ENCODE assay signal across 8 mouse cellular contexts in the genomic region with DNA sequence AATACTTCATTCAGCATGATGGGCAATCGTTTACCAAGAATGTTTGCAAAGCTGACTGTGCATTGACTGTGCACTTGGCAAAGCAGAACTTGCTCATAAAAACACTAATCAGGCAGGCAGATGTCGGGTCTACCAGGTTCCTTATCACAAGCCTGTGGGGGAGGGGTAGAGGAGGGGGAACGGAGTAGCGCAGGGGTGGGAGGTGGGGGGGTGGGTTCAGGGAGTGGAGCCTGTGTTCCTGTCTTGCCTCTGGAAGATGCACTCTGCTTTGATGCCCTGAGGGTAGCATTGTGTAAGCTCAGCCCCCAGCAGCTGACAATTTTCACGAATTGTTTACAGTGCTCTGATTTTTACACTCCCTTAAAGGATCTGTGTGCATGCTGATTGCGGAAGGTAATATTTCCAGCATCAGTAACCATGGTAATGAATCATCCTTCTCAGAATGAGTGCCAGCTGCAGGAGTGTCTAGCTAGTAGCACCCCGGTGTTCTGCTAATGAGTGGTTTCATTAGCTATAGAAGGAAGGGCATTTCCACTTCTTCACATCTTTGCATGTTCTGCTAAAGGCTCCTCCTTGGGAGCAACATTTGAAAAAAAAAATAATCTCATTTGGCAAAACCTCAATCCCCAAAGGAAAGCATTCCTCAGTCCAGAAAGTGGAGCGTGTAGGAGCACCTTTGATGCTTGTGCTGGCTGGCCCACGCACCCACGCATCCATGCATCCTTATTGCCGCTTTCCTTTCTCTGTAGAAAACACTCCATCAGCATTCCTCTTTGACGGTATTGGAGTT. TPM values are rescaled to one million over a fixed set of nuclear protein-coding genes. Genes with fewer than 3 reads are reported as not detected.
DNase-seq lines count a peak whose midpoint lies in the region; ATAC-seq lines count a peak whose summit lies in the region.

No protein-coding gene starts in this region.

- H3K9ac ChIP-seq in embryonic facial prominence, embryonic 14.5 days (ENCODE audit: low read depth, low read length), result no peak overlapping the region
- no peak overlapping the region for H3K9ac ChIP-seq in stomach, embryonic 14.5 days (replicated peaks; ENCODE audit: low read depth, low read length)

- H3K27me3 ChIP-seq in embryonic facial prominence, embryonic 14.5 days (replicated peaks; ENCODE audit: control insufficient read depth, insufficient read depth, low read length), result no peaks in the 10 kb centered on the region
- H3K27me3 ChIP-seq in stomach, embryonic 14.5 days (ENCODE audit: control insufficient read depth, insufficient read depth, low read length), result no peaks in the 10 kb centered on the region

- no peaks in the 10 kb centered on the region for H3K9me3 ChIP-seq in embryonic facial prominence, embryonic 14.5 days (ENCODE audit: control insufficient read depth, low read length)
- no peaks in the 10 kb centered on the region for H3K9me3 ChIP-seq in stomach, embryonic 14.5 days (ENCODE audit: control insufficient read depth, low read depth, low read length)

- peak; percentile 65 to 66 for DNase-seq in right cerebral cortex, adult 2 months (ENCODE audit: low spot score in 2 of 2)
- no peak for DNase-seq in right cerebral cortex, postnatal 14 days
- DNase-seq in embryonic facial prominence, embryonic 14.5 days (ENCODE audit: low spot score), result peak; percentile 61
- peak; percentile 54 to 55 for DNase-seq in left cerebral cortex, postnatal 36 days (ENCODE audit: low spot score in 2 of 2)
- no peak for DNase-seq in kidney, postnatal 36 days
- DNase-seq in spleen, adult 12 weeks (ENCODE audit: low spot score), result no peak

- no peaks in the 10 kb centered on the region for H3K36me3 ChIP-seq in embryonic facial prominence, embryonic 14.5 days (ENCODE audit: control insufficient read depth, insufficient read depth, low read length)
- no peaks in the 10 kb centered on the region for H3K36me3 ChIP-seq in stomach, embryonic 14.5 days (ENCODE audit: control insufficient read depth, insufficient read depth, low read length)

- no peak overlapping the region for H3K4me3 ChIP-seq in embryonic facial prominence, embryonic 14.5 days (ENCODE audit: low read depth, low read length)
- H3K4me3 ChIP-seq in stomach, embryonic 14.5 days (ENCODE audit: low read depth, low read length), result no peak overlapping the region

- ATAC-seq in embryonic facial prominence, embryonic 14.5 days (ENCODE audit: low read depth), result peak; percentile 73; the same call in 1 of the 2 replicates
- ATAC-seq in stomach, embryonic 14.5 days (ENCODE audit: insufficient number of reproducible peaks, insufficient read depth, low FRiP score, low read depth), result peak; percentile 29; the same call in 1 of the 2 replicates
- no peak for ATAC-seq in megakaryocyte-erythroid progenitor cell, adult 5-6 weeks (replicated peaks; ENCODE audit: low FRiP score, low TSS enrichment, poor library complexity, severe bottlenecking)

- peaks cover 24% of the 10 kb centered on the region for H3K4me1 ChIP-seq in embryonic facial prominence, embryonic 14.5 days (ENCODE audit: control insufficient read depth, insufficient read depth, low read length)
- H3K4me1 ChIP-seq in stomach, embryonic 14.5 days (ENCODE audit: control insufficient read depth, insufficient read depth, low read length), result peaks cover 14% of the 10 kb centered on the region

- peak overlapping the region; percentile 16 for H3K4me2 ChIP-seq in embryonic facial prominence, embryonic 14.5 days (ENCODE audit: low read depth, low read length)
- H3K4me2 ChIP-seq in stomach, embryonic 14.5 days (replicated peaks; ENCODE audit: low read depth, low read length), result 0 out of 2 replicates have a peak overlapping the region, but pooled peaks have one; percentile 0

- intact Hi-C loops in left cerebral cortex, postnatal 36 days (cut with DNase I), result no loop called here

- H3K27ac ChIP-seq in embryonic facial prominence, embryonic 14.5 days (replicated peaks; ENCODE audit: low read depth, low read length), result no peak overlapping the region
- H3K27ac ChIP-seq in stomach, embryonic 14.5 days (ENCODE audit: low read length), result no peak overlapping the region

- 15% methylated on average over 12 of the region's 12 CpGs for WGBS in embryonic facial prominence, embryonic 14.5 days
- 19% methylated on average over 12 of the region's 12 CpGs for WGBS in stomach, embryonic 14.5 days

RNA-seq across cellular contexts. Expression of gene Amer2, which starts 36.8 kb away (rescaled TPM):
- 1.1 and 1.6 TPM in 2 replicates for polyA plus RNA-seq in embryonic facial prominence, embryonic 14.5 days (2014; fragmentation: Nextera tagmentation; extraction: Ambion mirVana)
- 10 to 100 TPM; 36.7 to 42.5 TPM for total RNA-seq in left cerebral cortex, postnatal 36 days (2021)
- 1.1 and 1.9 TPM in 2 replicates for polyA plus RNA-seq in stomach, embryonic 14.5 days (2014; fragmentation: Nextera tagmentation; extraction: Ambion mirVana)
- not detected in 2 replicates for total RNA-seq in megakaryocyte-erythroid progenitor cell, adult 5-6 weeks (2014; fragmentation: Nextera tagmentation)
- total RNA-seq in megakaryocyte-erythroid progenitor cell, adult 5-6 weeks (2017), result 0.09 TPM in 1 of 2 replicates, not detected in the other

Comparison
In these comparisons a context has a peak if more than half of its experiments do, and no peak if none do; other contexts are left out.
1. DNase-seq: peak in right cerebral cortex, adult 2 months (2 of 2), embryonic facial prominence, embryonic 14.5 days (single experiment) and left cerebral cortex, postnatal 36 days (2 of 2); none in right cerebral cortex, postnatal 14 days (single experiment), kidney, postnatal 36 days (0 of 2) and spleen, adult 12 weeks (single experiment).
2. RNA of gene Amer2, which starts 36.8 kb away (total RNA-seq): 36.7 to 42.5 TPM in left cerebral cortex, postnatal 36 days; 0.09 TPM in megakaryocyte-erythroid progenitor cell, adult 5-6 weeks; every median in the first group is over 10 times any median in the second.